Mouse (Mus musculus) bone marrow, adult 2 months (tissue): Measurements from ENCODE around the gene Tmbim6. TPM values are rescaled to one million over a fixed set of nuclear protein-coding genes. Genes with fewer than 3 reads are reported as not detected.
"Not testable (repeated sequence)": the region's sequence is repeated elsewhere in the genome, so short reads cannot be mapped to it uniquely, and the experiment has no call there.

Experiments used
- H3K27ac ChIP-seq: fragments of 200-500 bp; 2 replicates; pipeline ENCODE4 v1.5.1; 2012; ENCODE audit warnings: low read depth, mild to moderate bottlenecking, control low read depth, inconsistent platforms, low read length; ENCODE audit not compliant: control insufficient read depth, poor library complexity, insufficient read depth
- H3K4me1 ChIP-seq: fragments of 200-500 bp; 2 replicates; pipeline ENCODE4 v1.6.1; 2011; ENCODE audit warnings: low read length; ENCODE audit not compliant: control insufficient read depth, insufficient read depth
- H3K4me3 ChIP-seq: fragments of 200-500 bp; replicated peaks from 2 replicates; pipeline ENCODE3; 2011; ENCODE audit warnings: mild to moderate bottlenecking, low read depth, low read length, control low read depth; ENCODE audit not compliant: control insufficient read depth
- CTCF ChIP-seq: fragments of 200-500 bp; IDR thresholded peaks from 2 replicates; pipeline ENCODE4 v1.5.1; 2011; ENCODE audit warnings: low read length, control low read depth; ENCODE audit not compliant: control insufficient read depth, insufficient read depth
- POLR2A ChIP-seq: fragments of 200-500 bp; IDR thresholded peaks from 2 replicates; pipeline ENCODE4 v1.6.1; 2011; ENCODE audit warnings: low read depth, mild to moderate bottlenecking, control low read depth, low read length, borderline replicate concordance; ENCODE audit not compliant: control insufficient read depth
- WGBS: fragments of 180-500 bp; shearing (Covaris S2); methylation state at CpG from one replicate; pipeline ENCODE4 v1.1.7; 2018; 5-methylcytosine and 5-hydroxymethylcytosine counted together
- polyA plus RNA-seq: library from polyadenylated mRNA; stranded (reverse); fragments of >200 nt; gene quantifications from 2 replicates; pipeline ENCODE4 v1.2.4, GENCODE M21; 2011; ENCODE audit warnings: low replicate concordance; ENCODE audit not compliant: missing spikeins, insufficient read depth, insufficient read length

Gene Tmbim6
- polyA plus RNA-seq, 1 experiment, result 146 TPM

GRCm38 (mm10) chr15:99442358-99442757 is 49.7 kb downstream of the Tmbim6 start:
- WGBS, result 74% methylated on average over 7 of the region's 7 CpGs
- no peak overlapping the region for H3K27ac ChIP-seq

GRCm38 (mm10) chr15:99445567-99445966 is 52.9 kb downstream of the Tmbim6 start:
- H3K4me3 ChIP-seq, result no peak overlapping the region
- H3K27ac ChIP-seq, result no peak overlapping the region
- H3K4me1 ChIP-seq, result peaks cover 6% of the 10 kb centered on the region
- TF ChIP-seq CTCF (no peak), POLR2A (no peak)
- 73% methylated on average over 6 of the region's 6 CpGs for WGBS

More at GRCm38 (mm10) chr15:99442358-99442757, 49.7 kb downstream of the Tmbim6 start:
- Histone ChIP-seq H3K4me3 (no peak overlapping the region), H3K4me1 (no peaks in the 10 kb centered on the region)
- TF ChIP-seq POLR2A, result no peak
- no peak for TF ChIP-seq CTCF

GRCm38 (mm10) chr15:99446136-99446535 is 53.5 kb downstream of the Tmbim6 start:
- H3K4me3 ChIP-seq, H3K27ac ChIP-seq, H3K4me1 ChIP-seq: not testable (repeated sequence)
- 80% methylated on average over 10 of the region's 10 CpGs for WGBS

- H3K4me3 ChIP-seq, result no peak overlapping the region
- H3K27ac ChIP-seq, result no peak overlapping the region; the same call in 1 of the 2 replicates
- WGBS, result 10% methylated on average over 9 of the region's 9 CpGs
- TF ChIP-seq POLR2A (no peak), CTCF (no peak)
- peaks cover 6% of the 10 kb centered on the region for H3K4me1 ChIP-seq
These were observed 56.6 kb downstream of the Tmbim6 start for GRCm38 (mm10) chr15:99449131-99449750.

- no peak overlapping the region for H3K4me3 ChIP-seq
- no peak for TF ChIP-seq CTCF
- no peak for TF ChIP-seq POLR2A
These were observed 57.1 kb downstream of the Tmbim6 start for GRCm38 (mm10) chr15:99449751-99450280.

GRCm38 (mm10) chr15:99453153-99453900 is 60.6 kb downstream of the Tmbim6 start:
- H3K27ac ChIP-seq, result no peak overlapping the region
- H3K4me3 ChIP-seq, result no peak overlapping the region
- TF ChIP-seq POLR2A, result no peak
- no peak for TF ChIP-seq CTCF
- WGBS, result 81% methylated on average over 11 of the region's 11 CpGs
- peaks cover 6% of the 10 kb centered on the region for H3K4me1 ChIP-seq

More at GRCm38 (mm10) chr15:99449751-99450280, 57.1 kb downstream of the Tmbim6 start:
- 42% methylated on average over 8 of the region's 8 CpGs for WGBS
- H3K27ac ChIP-seq, result no peak overlapping the region; the same call in 1 of the 2 replicates
- peaks cover 6% of the 10 kb centered on the region for H3K4me1 ChIP-seq

- Histone ChIP-seq H3K27ac (no peak overlapping the region), H3K4me3 (no peak overlapping the region), H3K4me1 (no peaks in the 10 kb centered on the region; the same call in none of the 2 replicates)
- TF ChIP-seq CTCF (no peak), POLR2A (no peak)
- 75% methylated on average over 7 of the region's 7 CpGs for WGBS
These were observed 62.0 kb downstream of the Tmbim6 start for GRCm38 (mm10) chr15:99454585-99455279.

- 82% methylated on average over 3 of the region's 3 CpGs for WGBS
- no peaks in the 10 kb centered on the region; the same call in none of the 2 replicates for H3K4me1 ChIP-seq
- TF ChIP-seq POLR2A, result no peak
- TF ChIP-seq CTCF, result no peak
- no peak overlapping the region for H3K27ac ChIP-seq
- no peak overlapping the region for H3K4me3 ChIP-seq
These were observed 62.7 kb downstream of the Tmbim6 start for GRCm38 (mm10) chr15:99455415-99455814.
